Mouse (Mus musculus): ENCODE measurements around the gene Gm13278. TPM values are rescaled to one million over a fixed set of nuclear protein-coding genes. Genes with fewer than 3 reads are reported as not detected.

Gm13278 gene
- polyA plus RNA-seq (2017; shearing (Covaris generic)) = not detected

GRCm38 (mm10) chr4:88791250-88791649 lies at the start of gene Gm13278:
Gene Gm13278 (plus strand): TSS chr4:88791550.

GRCm38 (mm10) chr4:88754818-88755340 lies 36.5 kb upstream of the Gm13278 start, which contains the start of gene Gm13271:
Gene Gm13271 (plus strand): TSS chr4:88754868.

GRCm38 (mm10) chr4:88759610-88760268 lies 31.6 kb upstream of the Gm13278 start, which contains the start of gene Gm13283:
Gene Gm13283 (plus strand): TSS chr4:88760119.

GRCm38 (mm10) chr4:88773534-88773933 lies 17.8 kb upstream of the Gm13278 start, which contains the start of gene Gm13290:
Gene Gm13290 (plus strand): TSS chr4:88773834.

GRCm38 (mm10) chr4:88776622-88777021 lies 14.7 kb upstream of the Gm13278 start, which contains the start of gene Gm13289:
Gene Gm13289 (plus strand): TSS chr4:88776922.

GRCm38 (mm10) chr4:88779550-88779949 lies 11.8 kb upstream of the Gm13278 start, which contains the start of gene Gm13272:
Gene Gm13272 (plus strand): TSS chr4:88779850.

GRCm38 (mm10) chr4:88781831-88782230 lies 9.5 kb upstream of the Gm13278 start, which contains the start of gene Ifnz:
Gene Ifnz (plus strand): TSS chr4:88782131.

GRCm38 (mm10) chr4:88785409-88785808 lies 5.9 kb upstream of the Gm13278 start, which contains the start of gene Gm13276:
Gene Gm13276 (plus strand): TSS chr4:88785709.

GRCm38 (mm10) chr4:88788402-88788801 lies 2.9 kb upstream of the Gm13278 start, which contains the start of gene Gm13277:
Gene Gm13277 (plus strand): TSS chr4:88788632.

GRCm38 (mm10) chr4:88793936-88794675 lies 2.8 kb downstream of the Gm13278 start, which contains the start of gene Gm13275:
Gene Gm13275 (plus strand): TSS chr4:88794487.

GRCm38 (mm10) chr4:88797097-88797496 lies 5.7 kb downstream of the Gm13278 start, which contains the start of gene Gm13279:
Gene Gm13279 (plus strand): TSS chr4:88797397.

GRCm38 (mm10) chr4:88799365-88799764 lies 8.0 kb downstream of the Gm13278 start, which contains the start of gene Gm13285:
Gene Gm13285 (plus strand): TSS chr4:88799665.

GRCm38 (mm10) chr4:88802954-88803353 lies 11.6 kb downstream of the Gm13278 start, which contains the start of gene Gm13287:
Gene Gm13287 (plus strand): TSS chr4:88803254.

GRCm38 (mm10) chr4:88805231-88805630 lies 13.9 kb downstream of the Gm13278 start, which contains the start of gene Gm13288:
Gene Gm13288 (plus strand): TSS chr4:88805531.

GRCm38 (mm10) chr4:88815928-88816327 lies 24.6 kb downstream of the Gm13278 start, which contains the start of gene Ifna7:
Gene Ifna7 (plus strand): TSS chr4:88816228.

GRCm38 (mm10) chr4:88819659-88820058 lies 28.3 kb downstream of the Gm13278 start, which contains the start of gene Ifna11:
Gene Ifna11 (plus strand): TSS chr4:88819959.

GRCm38 (mm10) chr4:88827116-88827515 lies 35.8 kb downstream of the Gm13278 start, which contains the start of gene Ifna6:
Gene Ifna6 (plus strand): TSS chr4:88827416.

GRCm38 (mm10) chr4:88835225-88835624 lies 43.9 kb downstream of the Gm13278 start, which contains the start of gene Ifna5:
Gene Ifna5 (plus strand): TSS chr4:88835525.

GRCm38 (mm10) chr4:88841438-88841911 lies 50.1 kb downstream of the Gm13278 start, which contains the start of gene Ifna4:
Gene Ifna4 (plus strand): TSS chr4:88841861.

